Mouse (Mus musculus) kidney, postnatal 25 days (tissue): ENCODE measurements around the gene Ablim1.

Experiments
- DNase-seq, 2 experiments: peaks; one replicate each; pipeline ENCODE4 v3.0.0; 2021; ENCODE audit warnings: mixed read lengths in 2 of 2

The Ablim1 gene

GRCm38 (mm10) chr19:57119661-57120060 lies 195.1 kb downstream of the Ablim1 start:
- no peak for DNase-seq

- DNase-seq, result peak; percentile 63 to 83
Measured at GRCm38 (mm10) chr19:57118785-57119565, 195.7 kb downstream of the Ablim1 start.

- no peak for DNase-seq
Measured at GRCm38 (mm10) chr19:57117751-57118150, 197.0 kb downstream of the Ablim1 start.

- DNase-seq, result peak; percentile 69 to 74
Measured at GRCm38 (mm10) chr19:57116871-57117501, 197.7 kb downstream of the Ablim1 start.

- no peak for DNase-seq
Measured at GRCm38 (mm10) chr19:57115670-57116069, 199.0 kb downstream of the Ablim1 start.

GRCm38 (mm10) chr19:57114951-57115350 lies 199.8 kb downstream of the Ablim1 start:
- DNase-seq, result no peak

- DNase-seq, result no peak
Measured at GRCm38 (mm10) chr19:57113975-57114374, 200.7 kb downstream of the Ablim1 start.

GRCm38 (mm10) chr19:57112816-57113406 lies 201.8 kb downstream of the Ablim1 start:
- DNase-seq, result no peak

- no peak for DNase-seq
Measured at GRCm38 (mm10) chr19:57112231-57112815, 202.4 kb downstream of the Ablim1 start.

- no peak for DNase-seq
Measured at GRCm38 (mm10) chr19:57111301-57111700, 203.4 kb downstream of the Ablim1 start.

GRCm38 (mm10) chr19:57109620-57110019 lies 205.1 kb downstream of the Ablim1 start:
- peak in 1 of 2 experiments; percentile 20 for DNase-seq

- no peak for DNase-seq
Measured at GRCm38 (mm10) chr19:57106513-57106912, 208.2 kb downstream of the Ablim1 start.

GRCm38 (mm10) chr19:57106031-57106430 lies 208.7 kb downstream of the Ablim1 start:
- no peak for DNase-seq

GRCm38 (mm10) chr19:57105156-57105555 lies 209.6 kb downstream of the Ablim1 start:
- DNase-seq, result no peak

- DNase-seq, result peak in 1 of 2 experiments; percentile 50
Measured at GRCm38 (mm10) chr19:57104171-57104748, 210.5 kb downstream of the Ablim1 start.

- no peak for DNase-seq
Measured at GRCm38 (mm10) chr19:57103360-57103958, 211.3 kb downstream of the Ablim1 start.

GRCm38 (mm10) chr19:57101986-57102385 lies 212.7 kb downstream of the Ablim1 start:
- no peak for DNase-seq

GRCm38 (mm10) chr19:57100753-57101446 lies 213.8 kb downstream of the Ablim1 start:
- DNase-seq, result no peak

- no peak for DNase-seq
Measured at GRCm38 (mm10) chr19:57099986-57100385, 214.7 kb downstream of the Ablim1 start.

GRCm38 (mm10) chr19:57099094-57099357 lies 215.7 kb downstream of the Ablim1 start:
- no peak for DNase-seq

GRCm38 (mm10) chr19:57098241-57099093 lies 216.3 kb downstream of the Ablim1 start:
- DNase-seq, result peak in 1 of 2 experiments; percentile 30
